Mouse (Mus musculus) testis, adult 2 months (tissue): ENCODE measurements around the gene Lrp3.

Experiments used
- CTCF ChIP-seq: fragments of 200-500 bp; IDR thresholded peaks from 2 replicates; pipeline ENCODE4 v1.5.1; 2012; ENCODE audit warnings: low read depth, mild to moderate bottlenecking, inconsistent platforms, low read length, moderate library complexity; ENCODE audit not compliant: control insufficient read depth, insufficient read depth, insufficient replicate concordance
- POLR2A ChIP-seq: fragments of 200-500 bp; IDR thresholded peaks from 2 replicates; pipeline ENCODE4 v1.6.1; 2012; ENCODE audit warnings: low read depth, mild to moderate bottlenecking, inconsistent platforms, low read length, moderate library complexity; ENCODE audit not compliant: control insufficient read depth

GRCm38 (mm10) chr7:35263595-35264489 is 48.5 kb upstream of the Lrp3 start:
- TF ChIP-seq POLR2A (no peak), CTCF (no peak)
